Mouse (Mus musculus) urinary bladder, postnatal 4 days (tissue): ENCODE results near the gene Utp20.

Experiments
- DNase-seq, 2 experiments: peaks; one replicate each; pipeline ENCODE4 v3.0.0; 2021 to 2022; ENCODE audit warnings: low spot score in 2 of 2

The Utp20 gene

DNA sequence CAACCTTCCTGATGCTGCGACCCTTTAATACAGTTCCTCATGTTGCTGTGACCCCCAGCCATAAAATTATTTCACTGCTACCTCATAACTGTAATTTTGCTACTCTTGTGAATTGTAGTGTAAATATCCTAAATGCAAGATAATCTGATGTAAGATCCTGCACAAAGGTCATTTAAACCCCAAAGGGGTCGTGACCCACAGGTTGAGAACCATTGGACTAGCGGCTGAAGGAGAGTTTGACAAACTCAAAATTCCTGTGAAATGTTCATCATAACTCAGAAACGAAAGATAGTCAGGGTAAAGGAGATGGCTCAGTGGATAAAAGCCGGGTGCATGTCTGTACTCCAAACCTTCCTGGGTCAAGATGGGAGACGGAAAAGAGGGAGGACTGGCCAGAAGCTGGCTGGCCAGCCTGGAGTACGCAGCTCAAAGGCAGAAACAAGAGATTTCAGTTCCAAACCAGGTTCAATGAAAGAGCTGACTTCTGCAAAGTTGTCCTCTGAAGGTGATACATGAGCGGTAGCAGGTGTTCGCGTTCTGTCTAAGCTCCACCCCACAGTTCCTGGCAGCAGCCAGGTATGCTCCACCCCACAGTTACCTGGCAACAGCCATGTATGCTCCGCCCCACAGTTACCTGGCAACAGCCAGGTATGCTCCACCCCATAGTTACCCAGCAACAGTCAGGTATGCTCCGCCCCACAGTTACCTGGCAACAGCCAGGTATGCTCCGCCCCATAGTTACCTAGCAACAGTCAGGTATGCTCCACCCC lies 109.4 kb downstream of the Utp20 start:
- no peak for DNase-seq

DNA sequence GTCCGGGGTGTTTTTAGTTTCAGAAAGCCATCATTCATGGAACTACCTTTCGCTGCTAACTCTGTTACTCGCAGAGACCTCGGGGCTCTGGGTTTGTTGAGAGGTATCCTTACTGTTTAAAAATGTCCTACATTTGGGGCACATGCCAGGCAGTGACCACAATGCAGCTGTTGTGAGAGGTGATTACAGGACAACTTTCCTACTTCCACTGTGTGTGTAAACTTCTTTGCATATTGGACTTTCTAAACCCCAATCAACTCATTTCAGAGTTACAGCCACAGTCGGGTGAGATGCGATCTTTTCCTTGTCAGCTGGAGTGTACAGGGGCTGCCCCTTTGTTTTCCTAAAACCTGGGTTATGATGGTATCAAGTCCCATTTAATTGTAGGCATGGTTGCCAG lies 111.0 kb downstream of the Utp20 start:
- no peak for DNase-seq

DNA sequence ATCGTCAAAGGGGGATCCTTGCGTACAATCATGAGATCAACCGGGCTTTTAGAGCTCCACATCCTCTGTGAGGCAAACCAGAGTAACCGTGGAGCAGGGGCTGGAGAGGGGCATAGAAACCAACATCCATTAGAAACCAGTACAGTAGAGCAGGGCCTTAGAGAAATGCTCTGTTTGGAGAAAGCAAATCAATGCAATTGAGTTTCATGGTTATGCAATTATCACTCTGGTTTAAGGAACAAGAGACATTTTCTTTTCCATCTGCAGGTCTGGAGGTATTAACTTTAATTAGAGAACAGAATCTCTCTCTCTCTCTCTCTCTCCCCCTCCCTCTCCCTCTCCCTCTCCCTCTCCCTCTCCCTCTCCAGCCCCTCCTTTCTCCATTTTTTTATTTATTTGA lies 111.9 kb downstream of the Utp20 start:
- no peak for DNase-seq

DNA sequence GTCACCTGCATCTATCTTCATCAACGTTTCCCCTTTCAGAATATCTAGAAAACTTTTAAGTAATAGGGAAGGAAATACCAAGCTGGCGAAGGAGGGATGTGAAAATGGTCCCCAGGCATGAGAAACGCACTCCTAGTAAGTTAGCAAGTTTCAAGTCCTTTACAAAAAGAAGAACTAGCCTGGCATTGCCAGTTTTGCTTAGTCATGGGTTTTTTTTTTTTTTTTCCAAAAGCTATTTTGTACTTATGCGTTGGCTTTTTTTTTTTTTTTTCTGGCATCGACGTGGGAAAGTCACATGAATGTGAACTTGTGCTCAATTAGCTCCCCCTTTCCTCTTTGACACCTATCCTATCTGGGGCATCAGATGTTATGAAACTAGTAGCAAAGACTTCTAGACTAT lies 114.2 kb downstream of the Utp20 start:
- no peak for DNase-seq

DNA sequence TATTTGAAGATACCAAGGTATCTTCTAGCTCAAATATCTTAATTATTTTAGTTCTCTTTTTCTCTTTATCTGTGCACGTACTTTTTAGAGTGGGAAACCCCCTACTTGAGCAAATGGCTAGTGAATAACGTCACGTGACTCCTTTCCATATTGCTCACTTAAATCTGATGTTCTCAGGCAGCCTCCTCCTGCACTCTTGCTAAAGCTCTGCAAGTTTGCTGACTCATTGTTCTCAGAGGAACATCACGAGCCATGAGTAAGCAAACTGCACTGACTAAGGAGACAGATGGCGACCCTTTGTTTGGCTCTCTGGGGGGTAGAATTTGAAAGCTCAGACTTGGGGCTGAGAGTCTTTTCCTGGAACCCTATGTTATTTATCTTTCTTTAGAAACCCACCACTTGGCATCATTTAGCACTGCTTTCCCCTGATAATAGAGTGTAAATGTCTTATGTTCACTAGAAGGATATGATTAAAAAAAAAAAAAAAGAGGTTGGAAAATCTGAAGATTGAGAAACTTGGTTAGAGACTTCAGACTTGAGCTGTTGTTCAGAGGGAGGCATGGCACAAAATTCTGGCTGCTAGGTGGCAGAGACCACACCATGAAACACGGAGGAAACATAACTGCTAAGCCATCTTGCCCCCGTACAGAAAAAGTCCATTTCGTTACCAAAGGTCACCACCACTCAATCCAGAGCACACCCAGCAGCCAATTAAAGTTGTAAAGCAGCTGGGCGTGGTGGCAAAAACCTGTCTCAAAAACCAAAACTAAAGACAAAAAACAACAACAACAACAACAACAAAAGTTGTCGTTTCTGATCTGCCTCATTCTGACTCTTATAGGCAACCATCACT lies 117.7 kb downstream of the Utp20 start:
- no peak for DNase-seq

DNA sequence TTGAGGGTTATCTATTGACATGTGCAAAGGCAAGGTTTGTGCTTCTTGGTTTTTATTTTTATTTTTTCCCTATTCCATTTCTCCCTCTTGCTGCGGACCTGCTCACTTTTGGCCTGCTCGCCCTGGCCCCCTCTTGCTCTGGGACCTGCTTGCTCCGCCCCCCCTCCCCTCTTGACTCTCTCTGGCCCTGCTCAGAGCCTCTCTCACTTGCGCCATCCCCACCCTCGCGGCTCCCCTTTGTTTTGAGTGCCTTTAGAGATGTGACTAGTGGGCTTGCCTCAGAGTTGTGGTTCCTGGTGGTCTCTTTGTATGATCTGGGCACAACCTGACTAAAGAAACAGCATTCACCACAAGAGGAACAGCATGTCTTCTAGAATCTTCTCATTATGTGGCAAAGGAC lies 125.7 kb downstream of the Utp20 start:
- DNase-seq = no peak
